Mouse (Mus musculus) skeletal muscle tissue, adult 2 months (tissue): ENCODE data around the gene Clstn2.

ENCODE experiments used
- DNase-seq: peaks from one replicate; pipeline ENCODE4 v3.0.0-alpha.2; 2012; ENCODE audit warnings: low read depth, low spot score

Gene Clstn2

GRCm38 (mm10) chr9:97775770-97776169 is 257.2 kb downstream of the Clstn2 start:
- DNase-seq: no peak

DNA sequence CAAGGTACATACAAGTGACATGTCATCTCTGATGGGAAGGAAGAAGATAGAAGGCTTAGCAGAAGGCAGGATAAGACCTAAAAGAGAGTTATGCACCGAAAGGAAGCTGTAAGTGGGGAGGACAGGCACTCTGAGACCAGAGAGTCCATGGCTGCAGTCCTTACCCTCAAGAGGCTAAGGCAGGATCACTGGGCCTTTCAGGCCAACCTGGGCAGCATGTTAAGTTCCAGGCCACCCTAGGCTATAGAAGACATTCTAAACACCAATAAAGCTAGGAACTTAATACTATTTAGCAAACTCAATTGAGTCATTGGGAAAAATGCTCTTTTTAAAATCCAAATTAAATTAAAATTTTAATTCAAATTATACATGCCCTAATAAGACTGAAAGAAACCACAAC is 258.0 kb downstream of the Clstn2 start:
- DNase-seq: no peak

GRCm38 (mm10) chr9:97773911-97774310 is 259.1 kb downstream of the Clstn2 start:
- DNase-seq: no peak

GRCm38 (mm10) chr9:97772431-97772830 is 260.6 kb downstream of the Clstn2 start:
- no peak for DNase-seq

DNA sequence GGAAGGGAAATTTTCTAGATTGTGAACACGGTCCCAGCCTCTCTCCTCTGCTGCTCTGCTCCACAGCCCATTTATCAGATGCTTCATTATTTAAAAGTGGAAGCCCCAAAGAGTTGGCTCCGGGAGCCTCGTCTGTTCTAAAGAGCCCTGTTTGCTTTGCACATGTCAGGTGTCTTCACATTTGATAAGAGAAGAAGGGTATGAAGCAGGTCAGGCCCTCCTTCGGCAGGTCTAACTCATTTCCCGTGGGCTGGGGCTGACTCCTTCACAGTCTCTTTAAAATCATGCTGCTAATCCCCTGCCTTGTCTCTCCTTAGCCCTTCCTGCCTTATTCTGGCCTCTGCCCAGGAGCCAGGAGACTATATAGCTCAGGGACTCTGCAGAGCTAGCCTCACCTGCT is 263.6 kb downstream of the Clstn2 start:
- DNase-seq: no peak

DNA sequence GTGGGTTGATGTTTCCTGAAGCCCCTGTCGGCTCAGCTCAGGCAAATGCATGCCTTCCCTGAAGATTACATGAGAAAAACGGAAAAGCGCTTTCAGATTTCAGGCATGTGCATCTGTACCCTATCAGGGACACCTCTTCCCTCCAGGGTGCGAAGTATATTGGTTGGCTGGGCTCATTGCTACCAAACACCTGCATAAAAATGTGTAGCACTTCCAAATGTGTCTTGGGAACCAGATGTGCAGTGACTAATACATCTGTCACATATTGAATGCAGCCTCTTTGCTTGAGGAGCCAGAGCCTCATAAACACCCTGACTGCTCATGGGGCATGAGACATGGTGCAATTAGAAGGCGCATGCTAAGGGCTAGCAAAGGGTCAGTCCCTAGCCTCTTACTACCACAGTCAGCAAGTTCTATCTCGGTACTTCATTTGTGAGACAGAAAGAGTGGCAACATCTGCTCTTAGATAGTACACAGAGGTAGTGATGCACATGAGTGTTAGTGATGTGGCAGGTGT is 267.7 kb downstream of the Clstn2 start:
- DNase-seq: no peak

DNA sequence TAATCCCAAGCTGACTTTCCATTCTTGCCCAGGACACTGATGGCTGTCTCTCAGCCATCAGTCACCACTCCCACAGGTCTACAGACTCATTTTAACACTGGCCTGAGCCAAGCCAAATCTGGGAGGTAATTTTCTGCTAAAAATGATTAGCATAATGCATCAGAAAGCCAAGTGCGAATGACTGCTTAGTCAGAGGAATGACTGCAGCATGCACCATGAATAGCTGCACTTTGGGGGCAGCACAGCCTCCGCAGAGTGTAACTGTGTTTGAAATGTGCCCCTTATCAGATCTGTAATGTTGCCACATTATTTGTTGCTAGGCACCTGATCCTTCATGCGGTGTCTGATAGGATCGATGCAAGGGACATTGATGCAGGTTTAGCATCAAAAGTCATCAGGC is 269.9 kb downstream of the Clstn2 start:
- no peak for DNase-seq

- no peak for DNase-seq
These were observed 277.2 kb downstream of the Clstn2 start for GRCm38 (mm10) chr9:97755599-97756270.

DNA sequence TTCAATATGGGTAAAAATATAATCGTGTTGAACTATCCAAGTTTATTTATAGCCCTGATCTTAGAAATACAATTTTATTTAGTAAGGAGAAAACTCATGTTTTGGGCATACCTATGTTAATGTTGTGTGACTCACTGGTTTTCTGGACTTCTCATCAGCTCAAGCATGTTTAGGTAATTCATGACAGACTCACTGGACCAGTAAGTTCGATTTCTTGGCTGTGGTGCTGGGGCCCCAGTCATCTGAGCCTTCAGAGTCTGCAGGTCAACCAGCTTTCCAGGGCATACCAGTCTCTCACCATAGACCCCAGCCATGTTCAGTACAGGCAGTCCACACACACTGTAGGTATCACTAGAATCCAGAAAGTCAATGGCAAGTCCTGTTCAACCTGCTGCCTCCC is 279.3 kb downstream of the Clstn2 start:
- no peak for DNase-seq

- no peak for DNase-seq
These were observed 286.4 kb downstream of the Clstn2 start for GRCm38 (mm10) chr9:97746574-97746973.

- no peak for DNase-seq
These were observed 305.1 kb downstream of the Clstn2 start for GRCm38 (mm10) chr9:97727715-97728486.

DNA sequence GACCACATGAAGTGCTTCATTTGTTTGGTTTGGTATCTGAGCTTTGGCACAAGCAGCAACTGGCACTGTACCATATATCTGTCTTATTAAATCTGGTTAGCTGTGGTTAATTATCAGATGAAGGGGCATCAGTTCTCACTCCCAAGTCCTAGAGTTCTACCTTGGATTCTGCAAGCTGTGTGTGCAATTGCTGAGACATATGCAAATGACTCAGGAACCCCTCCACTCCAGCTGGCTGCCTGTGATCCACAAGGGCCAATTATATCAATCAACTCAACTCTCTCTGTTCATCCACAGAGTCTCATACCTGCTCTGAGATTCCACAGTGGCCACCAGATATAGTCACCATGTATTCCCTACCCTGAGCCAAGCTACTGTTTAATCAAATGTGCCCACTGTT is 315.3 kb downstream of the Clstn2 start:
- DNase-seq: no peak

GRCm38 (mm10) chr9:97717005-97717404 is 316.0 kb downstream of the Clstn2 start:
- peak; percentile 2 for DNase-seq

DNA sequence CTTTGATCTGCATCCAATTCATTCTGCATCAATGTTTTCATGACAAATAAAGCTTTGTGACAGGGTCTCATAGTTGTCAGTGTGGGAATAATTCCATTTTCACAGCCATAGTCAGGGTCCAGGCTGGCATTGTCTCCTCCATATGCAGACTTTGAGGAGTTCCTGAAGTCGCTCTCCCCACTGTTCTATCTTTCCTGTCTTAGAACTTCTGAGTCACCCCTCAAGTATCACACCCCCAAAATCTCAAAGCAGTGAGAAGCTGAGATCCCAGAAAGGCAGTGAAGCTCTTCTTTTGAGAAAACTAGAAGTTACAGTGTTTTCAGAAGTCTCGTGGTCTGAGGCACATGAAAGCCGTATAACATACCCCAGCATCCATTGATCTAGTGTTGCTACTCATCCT is 320.1 kb downstream of the Clstn2 start:
- DNase-seq: no peak

GRCm38 (mm10) chr9:97703901-97704503 is 329.0 kb downstream of the Clstn2 start:
- no peak for DNase-seq

DNA sequence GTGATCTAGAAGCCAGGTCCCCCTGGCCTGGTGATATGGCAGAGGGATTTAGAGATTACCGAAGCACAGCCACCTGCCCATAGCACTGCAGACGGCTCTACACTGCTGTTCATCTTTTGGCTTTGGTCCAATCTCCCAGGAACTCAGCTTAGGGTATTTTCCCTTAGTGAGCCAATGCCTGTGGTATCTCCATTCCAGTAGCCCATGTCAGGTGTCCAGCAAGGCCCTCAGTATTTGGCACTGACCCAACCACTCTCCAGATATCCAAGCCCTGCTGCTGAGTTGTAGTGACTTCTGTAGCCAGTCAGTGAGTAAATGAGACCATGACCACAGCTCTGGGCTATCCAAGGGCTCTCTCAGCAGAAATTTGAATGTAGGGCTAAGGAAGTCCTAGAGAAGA is 330.0 kb downstream of the Clstn2 start:
- DNase-seq: no peak

- no peak for DNase-seq
These were observed 333.0 kb downstream of the Clstn2 start for GRCm38 (mm10) chr9:97699983-97700382.

GRCm38 (mm10) chr9:97699020-97699419 is 334.0 kb downstream of the Clstn2 start:
- DNase-seq: no peak

DNA sequence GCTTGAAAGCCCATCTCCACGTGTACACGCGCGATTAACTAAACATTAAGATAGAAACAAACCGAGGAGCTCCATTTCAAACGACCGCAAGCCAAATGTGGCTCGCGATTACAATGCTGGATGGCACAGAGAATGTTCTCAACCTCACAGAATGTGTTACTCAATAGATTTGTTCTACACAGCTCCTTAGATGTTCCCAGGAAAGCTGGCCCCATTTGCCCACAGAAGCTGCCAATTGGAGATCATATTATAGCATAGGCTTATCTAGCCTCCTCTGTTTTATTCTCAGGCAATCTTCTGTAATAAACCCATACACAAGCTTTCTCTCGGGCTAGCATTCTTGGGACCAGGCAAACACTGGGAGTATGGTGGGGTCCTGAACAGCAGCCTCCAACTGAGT is 334.9 kb downstream of the Clstn2 start:
- DNase-seq: no peak

GRCm38 (mm10) chr9:97696655-97697235 is 336.2 kb downstream of the Clstn2 start:
- DNase-seq: no peak

GRCm38 (mm10) chr9:97695278-97695677 is 337.7 kb downstream of the Clstn2 start:
- DNase-seq: no peak

DNA sequence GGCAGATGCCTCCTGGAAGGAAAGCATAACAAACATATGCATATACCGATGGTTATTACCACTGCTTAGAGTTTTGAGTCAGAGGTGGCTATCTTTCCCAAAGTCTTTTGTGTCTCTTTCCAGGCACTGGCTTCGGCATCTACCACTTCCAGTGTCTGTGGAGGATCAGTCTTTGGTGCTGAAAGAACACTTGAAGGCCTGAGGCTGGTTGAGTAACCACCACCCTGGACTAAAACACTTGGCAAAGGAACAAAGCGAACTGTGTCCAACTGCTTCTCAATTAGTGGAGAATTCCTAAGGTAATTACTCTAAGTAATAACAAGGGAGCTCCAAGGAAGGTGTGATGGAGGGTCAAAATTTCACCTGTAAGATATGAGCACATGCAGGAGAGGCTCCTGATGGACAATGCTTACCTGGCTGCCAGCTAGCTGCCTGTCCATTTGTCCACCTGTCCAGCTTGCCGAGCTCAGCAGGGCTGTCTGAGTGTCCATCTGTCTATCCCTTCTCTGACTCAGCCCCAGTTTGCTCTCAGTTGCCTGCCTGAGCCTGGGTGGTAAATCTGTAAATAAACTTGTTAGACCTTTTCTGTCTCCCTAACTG is 346.1 kb downstream of the Clstn2 start:
- no peak for DNase-seq
